Mouse (Mus musculus) cortical plate, adult 2 months (tissue): ENCODE measurements at regions not wholly inside any gene's neighbourhood (a gene's known extent, or its start where the extent isn't known, plus 50 kb on each side); places are given as distances from the start of the nearest gene placed in this dataset.

ENCODE experiments used
- CTCF ChIP-seq: fragments of 200-500 bp; IDR thresholded peaks from 2 replicates; pipeline ENCODE4 v1.5.1; 2011; ENCODE audit warnings: mild to moderate bottlenecking, control low read depth, low read length; ENCODE audit not compliant: insufficient read depth; ENCODE audit errors: extremely low read depth
- POLR2A ChIP-seq: fragments of 200-500 bp; IDR thresholded peaks from 2 replicates; pipeline ENCODE4 v1.6.1; 2011; ENCODE audit warnings: mild to moderate bottlenecking, low read length, control low read depth; ENCODE audit not compliant: insufficient read depth; ENCODE audit errors: extremely low read depth

GRCm38 (mm10) chr2:78730161-78730560, 137.8 kb upstream of the Ube2e3 start:
- no peak for TF ChIP-seq CTCF
- TF ChIP-seq POLR2A: no peak
